Mouse (Mus musculus) CD4-positive, CD25-positive, alpha-beta regulatory T cell (primary cell): ENCODE data around the gene Lcmt1. TPM values are rescaled to one million over a fixed set of nuclear protein-coding genes. Genes with fewer than 3 reads are reported as not detected.

Experiments
- polyA plus RNA-seq: library from polyadenylated mRNA; unstranded; fragments of 100-300 nt; shearing (Covaris generic); gene quantifications from one replicate; pipeline ENCODE4 v1.2.1, GENCODE M21; 2017

The Lcmt1 gene
- 35.9 TPM for polyA plus RNA-seq

DNA sequence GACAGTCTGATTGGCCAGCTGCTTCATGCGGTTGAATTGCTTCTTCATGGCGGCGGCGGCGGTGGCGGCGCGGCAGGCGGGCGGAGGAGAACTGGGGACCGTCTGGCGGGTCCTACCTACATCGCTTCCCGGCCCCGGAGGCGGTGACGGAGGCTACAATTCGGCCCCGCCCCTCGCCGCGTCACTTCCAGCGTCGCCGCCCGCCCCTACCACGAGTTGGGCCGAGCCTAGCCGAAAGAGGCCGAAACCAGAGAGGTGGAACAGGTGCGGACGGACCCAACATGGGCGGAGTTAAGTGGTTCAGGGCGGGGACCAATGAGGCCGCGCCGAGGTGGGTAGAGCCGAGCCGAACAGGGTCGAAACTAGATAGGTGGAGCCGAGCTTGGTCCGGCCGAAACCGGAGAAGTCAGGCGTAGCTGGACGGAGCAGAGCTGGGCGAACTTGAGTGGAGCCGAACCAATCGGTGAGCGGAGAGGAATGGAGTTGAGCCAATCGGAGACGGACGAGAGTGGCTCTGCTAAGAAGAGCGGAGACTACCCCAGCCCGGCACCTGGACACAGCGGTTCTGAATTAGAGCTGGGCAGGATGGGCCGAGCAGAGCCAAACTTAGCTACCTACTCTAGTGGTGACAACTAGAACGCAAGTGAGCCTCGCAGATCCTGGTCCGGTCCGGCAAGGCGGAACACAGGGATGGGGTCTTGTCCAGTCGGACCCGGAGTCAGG is at the start of gene Lcmt1, which contains the start of gene Arhgap17:
TSS of gene Lcmt1 (plus strand) at position 26 of the 723 bp plus-strand sequence.
TSS of gene Arhgap17 (minus strand) at position 157 of the 723 bp plus-strand sequence.

DNA sequence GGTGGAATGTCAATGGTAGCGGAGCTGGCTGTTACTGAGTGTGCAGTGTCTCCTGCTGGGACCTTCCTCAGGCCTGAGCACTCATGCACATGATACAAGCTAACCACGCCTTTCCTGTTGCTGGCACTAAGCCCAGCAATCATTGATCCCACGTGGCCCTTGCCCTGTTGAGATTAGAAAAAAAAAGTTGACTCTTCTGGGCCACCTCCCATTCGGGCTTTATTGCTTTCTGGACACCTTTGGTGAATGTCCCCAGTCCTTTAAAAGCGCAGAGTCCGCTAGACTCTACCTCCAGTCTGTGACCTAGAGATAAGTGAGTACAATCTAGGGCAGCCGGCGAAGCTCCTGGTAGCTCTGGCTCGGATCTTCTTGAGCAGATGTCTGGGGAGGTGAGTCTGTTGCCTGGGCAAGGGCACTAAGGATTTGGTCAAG is 92.5 kb downstream of the Lcmt1 start, which contains the start of gene Aqp8:
TSS of gene Aqp8 (plus strand) at position 222 of the 432 bp plus-strand sequence.

Other genes with a start within 250 kb of the Lcmt1 start
- 82.3 TPM for gene Tnrc6a, start 245.9 kb upstream of the Lcmt1 start, polyA plus RNA-seq
- gene Slc5a11, start 155.0 kb upstream of the Lcmt1 start, polyA plus RNA-seq, result 0.54 TPM
- gene Arhgap17, start 131 bp downstream of the Lcmt1 start, polyA plus RNA-seq, result 50.0 TPM
- 0.16 TPM for gene Aqp8, start 92.5 kb downstream of the Lcmt1 start, polyA plus RNA-seq
- gene Zkscan2, start 130.7 kb downstream of the Lcmt1 start, polyA plus RNA-seq, result not detected